Mouse (Mus musculus) stomach, embryonic 15.5 days (tissue): ENCODE data around the gene Capn11. TPM values are rescaled to one million over a fixed set of nuclear protein-coding genes. Genes with fewer than 3 reads are reported as not detected.
"Not testable (repeated sequence)": the region's sequence is repeated elsewhere in the genome, so short reads cannot be mapped to it uniquely, and the experiment has no call there.

Source experiments
- ATAC-seq: fragments of 200-750 bp; cut with Nextera tagmentation; 2 replicates; pipeline ENCODE4 v1.8.0; 2017; ENCODE audit warnings: low read depth, moderate number of reproducible peaks, moderate TSS enrichment; ENCODE audit not compliant: insufficient read depth, low FRiP score
- H3K27ac ChIP-seq: fragments of 300-500 bp; sonication (generic); 2 replicates; pipeline ENCODE4 v1.5.1; 2015; ENCODE audit warnings: mild to moderate bottlenecking, inconsistent platforms
- H3K27me3 ChIP-seq: fragments of 300-500 bp; sonication (generic); replicated peaks from 2 replicates; pipeline ENCODE4 v1.6.1; 2015; ENCODE audit warnings: inconsistent platforms
- H3K36me3 ChIP-seq: fragments of 300-500 bp; sonication (generic); 2 replicates; pipeline ENCODE4 v1.6.1; 2015; ENCODE audit warnings: inconsistent platforms
- H3K4me1 ChIP-seq: fragments of 300-500 bp; sonication (generic); 2 replicates; pipeline ENCODE4 v1.6.1; 2015; ENCODE audit warnings: inconsistent platforms
- H3K4me2 ChIP-seq: fragments of 300-500 bp; sonication (generic); 2 replicates; pipeline ENCODE4 v1.6.1; 2015; ENCODE audit warnings: mild to moderate bottlenecking, inconsistent platforms
- H3K4me3 ChIP-seq: fragments of 300-500 bp; sonication (generic); replicated peaks from 2 replicates; pipeline ENCODE4 v1.5.1; 2015; ENCODE audit warnings: inconsistent platforms
- H3K9ac ChIP-seq: fragments of 300-500 bp; sonication (generic); 2 replicates; pipeline ENCODE4 v1.6.1; 2015; ENCODE audit warnings: inconsistent platforms
- H3K9me3 ChIP-seq: fragments of 300-500 bp; sonication (generic); 2 replicates; pipeline ENCODE4 v1.6.1; 2016; ENCODE audit warnings: inconsistent platforms
- WGBS: fragments of 180-500 bp; shearing (Covaris S2); methylation state at CpG from one replicate; pipeline ENCODE4 v1.1.7; 2015; 5-methylcytosine and 5-hydroxymethylcytosine counted together
- polyA plus RNA-seq: library from polyadenylated mRNA; unstranded; fragments of >200 nt; fragmentation: Nextera tagmentation; extraction: Ambion mirVana; gene quantifications from 2 replicates; pipeline ENCODE4 v1.2.1, GENCODE M21; 2015

Capn11 gene
- polyA plus RNA-seq, 1 experiment from 2014 or later: 0.26 TPM

DNA sequence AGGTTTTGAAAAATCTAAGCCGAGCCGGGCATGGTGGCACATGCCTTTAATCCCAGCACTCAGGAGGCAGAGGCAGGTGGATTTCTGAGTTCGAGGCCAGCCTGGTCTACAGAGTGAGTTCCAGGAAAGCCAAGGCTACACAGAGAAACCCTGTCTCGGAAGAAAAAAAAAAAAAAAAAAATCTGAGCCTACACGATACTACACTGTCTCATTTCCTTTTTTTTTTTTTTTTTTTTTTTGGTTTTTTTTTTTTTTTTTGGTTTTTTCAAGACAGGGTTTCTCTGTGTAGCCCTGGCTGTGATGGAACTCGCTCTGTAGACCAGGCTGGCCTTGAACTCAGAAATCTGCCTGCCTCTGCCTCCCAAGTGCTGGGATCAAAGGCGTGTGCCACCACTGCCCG is 35.7 kb downstream of the Capn11 start:
- not testable (repeated sequence) for H3K36me3 ChIP-seq, H3K27ac ChIP-seq, H3K27me3 ChIP-seq, H3K9me3 ChIP-seq, H3K4me2 ChIP-seq, H3K9ac ChIP-seq, ATAC-seq, H3K4me3 ChIP-seq
- peaks cover 18% of the 10 kb centered on the region for H3K4me1 ChIP-seq
- WGBS: 83% methylated on average over 8 of the region's 8 CpGs

DNA sequence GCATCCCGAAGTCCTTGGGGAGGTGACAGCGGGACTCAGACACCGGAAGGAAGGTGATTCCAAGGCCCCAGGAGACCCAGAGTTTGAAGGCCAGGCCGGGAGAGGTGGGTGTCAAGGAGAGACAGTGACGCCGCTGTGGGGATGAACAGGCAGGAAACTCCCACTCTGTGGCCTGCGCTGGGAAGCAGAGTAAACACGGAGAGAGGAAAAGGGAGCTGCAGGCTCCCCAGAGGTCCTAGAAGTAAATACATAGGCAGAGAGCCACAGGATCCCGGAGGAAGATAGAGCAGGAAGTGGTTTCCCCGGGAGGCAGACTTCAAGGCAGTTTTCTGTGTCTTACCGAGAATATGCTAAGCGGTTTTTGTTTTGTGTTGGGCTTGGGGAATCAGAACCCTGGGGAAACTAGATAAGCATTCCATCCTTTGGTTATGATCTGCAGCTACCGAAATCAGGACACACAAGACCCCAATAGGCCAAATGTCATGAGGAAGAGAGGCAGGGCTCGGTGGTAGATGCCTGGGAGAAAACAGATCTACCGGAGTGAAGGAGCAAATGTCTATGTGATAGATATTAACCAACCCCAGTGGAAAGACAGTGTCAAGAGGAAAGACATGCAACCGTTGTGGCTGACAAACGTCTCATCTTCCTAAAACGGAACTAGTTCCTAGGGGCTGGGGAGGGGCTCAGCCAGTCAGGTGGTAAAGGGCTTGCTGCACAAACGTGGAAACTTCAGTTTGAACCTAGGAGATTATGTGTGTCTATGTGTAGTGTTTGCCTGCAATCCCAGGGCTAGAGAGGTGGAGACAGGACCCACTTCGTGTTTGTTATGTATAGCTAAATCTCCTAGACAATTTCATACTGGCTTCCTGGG is 39.5 kb downstream of the Capn11 start:
- H3K4me1 ChIP-seq: peaks cover 12% of the 10 kb centered on the region
- no peaks in the 10 kb centered on the region for H3K36me3 ChIP-seq
- 17% methylated on average over 20 of the region's 20 CpGs for WGBS
- peak overlapping the region; percentile 46 for H3K4me2 ChIP-seq
- no peak overlapping the region for H3K9ac ChIP-seq
- peak; percentile 36; the same call in 1 of the 2 replicates for ATAC-seq
- H3K4me3 ChIP-seq: peak overlapping the region; percentile 24
- H3K9me3 ChIP-seq: no peaks in the 10 kb centered on the region
- peak overlapping the region; percentile 71 for H3K27ac ChIP-seq
- no peaks in the 10 kb centered on the region for H3K27me3 ChIP-seq

DNA sequence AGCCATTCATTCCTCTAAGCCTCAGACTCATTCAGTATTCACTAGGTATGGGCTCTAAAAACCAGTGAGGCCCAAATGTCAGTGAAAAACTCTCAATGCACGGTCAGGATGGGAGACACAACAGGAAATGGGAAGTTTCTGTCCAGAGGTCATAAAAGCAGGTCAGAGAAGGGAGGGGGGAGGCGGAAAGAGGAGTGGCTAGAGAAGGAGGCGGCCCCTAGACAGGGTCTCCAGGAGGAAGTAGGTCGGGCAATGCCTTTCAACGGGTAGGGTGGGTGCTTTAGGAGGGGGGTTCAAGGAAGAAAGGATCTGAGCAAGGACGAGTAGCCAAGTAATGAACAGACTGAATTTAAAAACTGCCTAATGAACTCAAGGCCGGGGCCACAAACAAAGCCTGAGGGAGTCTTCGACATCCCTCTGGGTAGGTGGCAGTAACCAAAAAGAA is 40.2 kb downstream of the Capn11 start:
- H3K4me1 ChIP-seq: peaks cover 12% of the 10 kb centered on the region
- H3K9me3 ChIP-seq: no peaks in the 10 kb centered on the region
- no peaks in the 10 kb centered on the region for H3K27me3 ChIP-seq
- peak; percentile 67 for ATAC-seq
- no peaks in the 10 kb centered on the region for H3K36me3 ChIP-seq
- H3K9ac ChIP-seq: no peak overlapping the region
- peak overlapping the region; percentile 71 for H3K27ac ChIP-seq
- 23% methylated on average over 8 of the region's 8 CpGs for WGBS
- H3K4me3 ChIP-seq: peak overlapping the region; percentile 24
- H3K4me2 ChIP-seq: peak overlapping the region; percentile 46

DNA sequence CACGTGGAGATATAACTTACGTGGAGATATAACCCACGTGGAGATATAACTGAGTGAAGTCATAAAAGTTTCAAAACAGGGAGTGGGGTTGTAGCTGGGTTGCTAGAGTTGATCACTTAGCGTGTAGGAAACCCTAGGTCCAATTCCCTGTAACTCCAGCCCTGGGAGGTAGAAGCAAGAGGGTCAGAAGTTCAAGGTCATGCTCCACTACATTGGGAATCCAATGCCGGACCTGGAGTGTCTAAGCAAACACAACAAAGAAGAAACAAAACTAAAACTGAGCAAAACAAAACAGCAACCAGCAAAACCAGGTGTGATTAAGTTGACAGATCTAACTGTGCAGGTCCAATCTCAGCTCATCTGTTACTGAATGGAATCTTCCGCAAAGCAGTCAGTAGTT is 41.5 kb downstream of the Capn11 start:
- Histone ChIP-seq H3K9ac (no peak overlapping the region), H3K9me3 (no peaks in the 10 kb centered on the region)
- 84% methylated on average over 6 of the region's 6 CpGs for WGBS

DNA sequence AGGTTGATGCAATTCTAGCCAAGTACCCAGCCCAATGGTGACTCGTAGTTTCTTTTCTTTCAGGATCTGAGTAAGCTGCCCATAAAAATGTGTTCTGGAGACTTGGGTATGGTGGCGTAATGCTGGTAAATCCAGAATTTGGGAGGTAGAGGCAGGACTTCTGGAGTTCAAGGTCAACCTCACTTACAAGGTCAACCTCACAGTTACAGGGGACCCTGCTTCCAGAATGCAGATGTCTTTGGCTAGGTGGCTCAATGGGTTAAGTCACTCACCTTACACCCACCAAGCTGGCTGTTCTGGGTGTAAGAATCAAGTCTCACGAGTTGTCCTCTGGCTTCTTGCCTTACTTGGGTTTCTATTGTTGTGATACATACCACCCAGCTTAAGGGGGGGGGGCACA is 42.4 kb downstream of the Capn11 start:
- 83% methylated on average over 3 of the region's 3 CpGs for WGBS
- H3K4me3 ChIP-seq: no peak overlapping the region

More for the DNA sequence above, 41.5 kb downstream of the Capn11 start:
- no peak for ATAC-seq
- Histone ChIP-seq H3K4me3 (no peak overlapping the region), H3K4me2 (no peak overlapping the region), H3K36me3 (no peaks in the 10 kb centered on the region), H3K27me3 (no peaks in the 10 kb centered on the region), H3K4me1 (peaks cover 12% of the 10 kb centered on the region), H3K27ac (no peak overlapping the region)

DNA sequence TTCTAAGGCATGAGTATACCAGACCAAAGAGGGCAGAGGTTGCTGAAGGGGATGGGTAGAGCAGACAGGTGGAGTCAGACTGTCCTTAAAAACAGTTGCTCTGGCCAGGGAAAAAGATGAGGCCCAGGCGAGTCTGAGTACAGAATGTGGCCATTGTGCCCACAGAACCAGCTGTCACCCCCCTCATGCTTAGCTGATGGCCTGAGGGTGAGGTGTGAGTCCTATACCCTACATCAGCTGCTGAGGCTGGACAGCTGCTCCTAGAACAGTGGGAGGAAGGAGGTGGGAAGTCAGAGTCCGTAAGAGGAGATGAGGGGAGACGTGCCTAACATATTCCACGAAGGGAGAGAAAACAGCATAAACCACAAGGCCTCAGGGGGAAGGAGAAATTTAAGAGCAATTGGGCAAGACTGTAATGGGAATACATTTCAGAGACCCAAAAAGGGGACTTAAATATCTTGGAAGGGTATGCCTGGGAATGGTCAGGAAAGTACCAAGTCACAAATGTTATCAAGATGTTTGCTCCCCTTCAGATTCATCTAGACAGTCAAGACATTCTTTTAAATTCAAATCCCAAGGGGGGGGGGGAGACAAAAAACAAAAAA is 43.0 kb downstream of the Capn11 start:
- Histone ChIP-seq H3K4me2 (no peak overlapping the region), H3K36me3 (no peaks in the 10 kb centered on the region), H3K9me3 (no peaks in the 10 kb centered on the region), H3K27ac (no peak overlapping the region), H3K4me1 (peaks cover 12% of the 10 kb centered on the region), H3K27me3 (no peaks in the 10 kb centered on the region), H3K4me3 (no peak overlapping the region), H3K9ac (no peak overlapping the region)
- no peak for ATAC-seq
- WGBS: 45% methylated on average over 4 of the region's 4 CpGs

More for the DNA sequence above, 42.4 kb downstream of the Capn11 start:
- no peaks in the 10 kb centered on the region for H3K27me3 ChIP-seq
- no peak overlapping the region for H3K9ac ChIP-seq
- H3K27ac ChIP-seq: no peak overlapping the region
- ATAC-seq: no peak
- H3K36me3 ChIP-seq: no peaks in the 10 kb centered on the region
- H3K4me1 ChIP-seq: peaks cover 12% of the 10 kb centered on the region
- no peaks in the 10 kb centered on the region for H3K9me3 ChIP-seq
- no peak overlapping the region for H3K4me2 ChIP-seq

DNA sequence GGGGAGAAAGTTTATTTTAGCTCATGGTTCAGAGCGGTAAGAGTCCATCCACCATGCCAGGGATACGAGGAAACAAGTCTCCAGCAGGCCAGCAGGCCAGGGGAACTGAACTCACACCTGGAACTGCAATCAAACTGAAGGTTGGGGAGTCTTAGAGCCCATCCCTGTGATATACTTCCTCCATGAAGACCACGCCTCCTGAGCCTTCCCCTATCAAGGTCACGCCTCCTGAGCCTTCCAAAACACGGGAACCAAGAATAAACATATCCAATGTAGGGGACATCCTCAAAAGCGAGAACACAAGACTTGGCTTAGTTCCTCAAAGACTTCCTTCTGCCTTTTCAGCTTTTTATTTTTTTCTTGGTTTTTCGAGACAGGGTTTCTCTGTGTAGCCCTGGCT is 46.2 kb downstream of the Capn11 start:
- no peak for ATAC-seq
- WGBS: 72% methylated on average over 7 of the region's 7 CpGs
- H3K36me3 ChIP-seq: no peaks in the 10 kb centered on the region
- no peaks in the 10 kb centered on the region for H3K27me3 ChIP-seq
- H3K4me1 ChIP-seq: peaks cover 2% of the 10 kb centered on the region; the same call in 1 of the 2 replicates
- H3K9me3 ChIP-seq: no peaks in the 10 kb centered on the region
- no peak overlapping the region for H3K27ac ChIP-seq
- no peak overlapping the region for H3K4me3 ChIP-seq
- H3K4me2 ChIP-seq: no peak overlapping the region
- H3K9ac ChIP-seq: no peak overlapping the region

DNA sequence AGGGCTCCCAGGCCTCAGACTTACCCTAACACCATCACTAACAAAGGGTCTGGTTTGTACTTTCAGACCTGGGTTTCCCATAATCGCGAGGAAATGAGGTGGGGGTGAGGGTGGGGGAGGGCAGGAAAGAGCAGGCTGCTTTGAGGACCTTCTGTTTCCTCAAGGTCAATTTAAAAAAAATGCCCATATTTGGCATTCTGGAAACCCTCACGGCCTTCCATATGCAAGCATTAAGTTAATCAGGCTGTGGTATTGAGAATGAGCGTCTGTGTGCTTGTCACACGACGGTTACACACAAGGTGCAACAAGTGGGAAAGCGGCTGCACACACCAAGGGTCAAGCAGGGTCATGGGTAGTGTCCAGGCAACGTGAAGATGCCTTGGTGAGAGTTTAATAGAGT is 47.1 kb downstream of the Capn11 start:
- H3K4me3 ChIP-seq: no peak overlapping the region
- ATAC-seq: no peak
- no peak overlapping the region for H3K9ac ChIP-seq
- peaks cover 2% of the 10 kb centered on the region; the same call in 1 of the 2 replicates for H3K4me1 ChIP-seq
- 66% methylated on average over 8 of the region's 8 CpGs for WGBS
- no peaks in the 10 kb centered on the region for H3K9me3 ChIP-seq
- H3K27ac ChIP-seq: no peak overlapping the region
- H3K4me2 ChIP-seq: no peak overlapping the region
- no peaks in the 10 kb centered on the region for H3K27me3 ChIP-seq
- no peaks in the 10 kb centered on the region for H3K36me3 ChIP-seq

DNA sequence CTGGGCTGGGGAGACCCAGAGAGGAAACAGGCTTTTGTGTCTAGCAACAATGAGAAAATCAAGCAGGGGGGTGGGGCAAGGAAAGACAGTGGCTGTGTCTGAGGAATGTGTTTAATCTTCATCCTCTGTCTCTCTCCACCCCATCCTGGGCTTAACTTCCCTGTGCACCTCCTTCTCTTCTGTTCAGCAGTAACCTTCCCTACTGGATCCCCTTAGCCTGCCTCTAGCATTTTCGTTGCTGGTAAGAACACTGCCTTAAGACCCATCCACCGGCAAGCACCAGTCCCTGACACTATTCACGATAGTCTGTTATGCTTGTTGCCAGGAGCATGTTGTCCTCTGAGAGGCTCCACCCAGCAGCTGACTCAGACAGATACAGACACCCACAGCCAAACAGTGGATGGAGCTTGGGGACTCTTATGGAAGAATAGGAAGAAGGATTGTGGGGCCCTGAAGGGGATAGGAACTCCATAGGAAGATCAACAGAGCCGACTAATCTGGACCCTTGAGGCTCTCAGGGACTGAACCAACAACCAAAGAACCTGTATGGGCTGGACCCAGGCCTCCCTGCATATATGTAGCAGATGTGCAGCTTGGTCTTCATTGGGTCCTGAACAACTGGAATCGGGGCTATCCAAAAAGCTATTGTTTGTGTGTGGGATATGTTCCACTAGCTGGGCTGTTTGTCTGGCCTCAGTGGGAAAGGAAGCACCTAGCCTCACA is 48.8 kb downstream of the Capn11 start:
- 32% methylated on average over 5 of the region's 5 CpGs for WGBS
- Histone ChIP-seq H3K9ac (no peak overlapping the region), H3K36me3 (no peaks in the 10 kb centered on the region), H3K27ac (peak overlapping the region; percentile 40; the same call in 1 of the 2 replicates), H3K9me3 (no peaks in the 10 kb centered on the region), H3K4me2 (0 out of 2 replicates have a peak overlapping the region, but pooled peaks have one; percentile 6), H3K4me3 (no peak overlapping the region), H3K27me3 (no peaks in the 10 kb centered on the region), H3K4me1 (peaks cover 2% of the 10 kb centered on the region; the same call in 1 of the 2 replicates)
- ATAC-seq: no peak; the same call in 1 of the 2 replicates

DNA sequence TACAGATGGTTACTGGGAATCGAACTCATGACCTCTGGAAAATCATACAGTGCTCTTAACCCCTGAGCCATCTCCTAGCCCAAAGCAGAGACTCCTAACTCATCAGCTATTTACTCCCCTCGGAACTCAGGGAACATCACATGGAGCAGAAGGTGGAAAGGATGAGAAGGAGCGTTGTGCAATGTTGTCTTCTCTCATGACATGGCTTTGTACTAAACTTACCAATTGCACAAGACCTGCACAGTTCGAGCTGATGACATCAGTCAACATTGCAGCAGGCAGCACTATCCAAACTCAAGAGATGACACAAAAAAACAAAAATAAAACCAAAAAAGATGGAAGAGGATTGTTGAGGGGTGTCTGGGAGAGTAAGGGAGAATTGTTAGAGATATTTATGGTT is 50.7 kb downstream of the Capn11 start:
- H3K4me3 ChIP-seq: no peak overlapping the region

DNA sequence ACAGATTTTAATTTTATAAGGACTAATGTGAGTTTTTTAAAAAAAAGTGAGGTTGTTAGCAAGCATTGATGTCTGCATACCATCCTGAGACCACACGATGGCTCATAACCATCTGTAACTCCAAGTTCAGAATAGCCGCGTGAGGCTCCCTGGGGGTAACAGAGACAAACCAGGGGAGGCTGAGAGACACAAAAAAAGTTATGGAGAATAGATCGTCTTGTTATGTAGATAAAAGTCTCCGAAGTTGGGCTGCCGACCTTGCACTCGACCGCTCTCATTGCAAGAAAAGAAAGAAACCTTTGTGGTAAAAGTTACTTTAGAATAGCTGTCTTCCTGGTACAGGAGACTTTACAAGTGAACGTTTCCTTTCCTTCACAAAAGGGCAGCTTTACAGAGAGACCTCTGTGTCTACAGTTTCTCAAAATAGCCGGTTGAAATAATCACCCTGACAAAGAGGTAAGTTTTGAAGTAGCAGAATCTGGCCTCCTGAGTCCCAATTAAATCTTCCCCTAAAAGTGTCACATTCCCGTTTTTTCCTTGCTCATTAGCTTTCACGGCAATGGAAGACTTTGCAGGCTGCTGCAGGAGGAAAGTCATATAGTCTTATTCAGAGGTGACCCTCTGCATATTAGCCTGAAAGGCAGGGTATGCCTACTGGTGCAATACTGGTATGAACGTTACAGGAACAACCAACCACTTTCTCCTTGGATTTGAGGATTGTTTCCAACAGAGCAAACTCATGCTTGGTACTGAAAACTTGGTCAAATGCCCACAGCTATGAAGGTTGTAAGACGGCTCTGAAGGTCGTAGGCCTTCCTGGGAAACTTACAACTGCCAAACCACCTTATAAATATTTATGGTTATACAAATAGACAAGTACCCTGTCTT is 51.9 kb downstream of the Capn11 start:
- H3K9me3 ChIP-seq: no peaks in the 10 kb centered on the region
- peaks cover 2% of the 10 kb centered on the region; the same call in 1 of the 2 replicates for H3K4me1 ChIP-seq
- WGBS: 79% methylated on average over 15 of the region's 15 CpGs
- no peaks in the 10 kb centered on the region for H3K27me3 ChIP-seq
- no peak overlapping the region for H3K27ac ChIP-seq
- H3K4me2 ChIP-seq: no peak overlapping the region
- no peaks in the 10 kb centered on the region for H3K36me3 ChIP-seq
- H3K4me3 ChIP-seq: no peak overlapping the region
- no peak for ATAC-seq
- no peak overlapping the region for H3K9ac ChIP-seq

More for the DNA sequence above, 50.7 kb downstream of the Capn11 start:
- Histone ChIP-seq H3K27me3 (no peaks in the 10 kb centered on the region), H3K36me3 (no peaks in the 10 kb centered on the region), H3K4me1 (peaks cover 2% of the 10 kb centered on the region; the same call in 1 of the 2 replicates), H3K27ac (no peak overlapping the region), H3K9me3 (no peaks in the 10 kb centered on the region), H3K9ac (no peak overlapping the region), H3K4me2 (no peak overlapping the region)
- WGBS: 86% methylated on average over 4 of the region's 4 CpGs
- ATAC-seq: no peak
